Mouse (Mus musculus) right cerebral cortex, adult 2 months (tissue): ENCODE data around the gene Arid5b.

ENCODE experiments used
- DNase-seq, 2 experiments: peaks; one replicate each; pipeline ENCODE4 v3.0.0; 2021 to 2022; ENCODE audit warnings: low spot score in 2 of 2

Gene Arid5b

GRCm38 (mm10) chr10:68089435-68090196, 188.9 kb downstream of the Arid5b start:
- DNase-seq: no peak

- DNase-seq: no peak
These were observed 190.8 kb downstream of the Arid5b start for GRCm38 (mm10) chr10:68087722-68088121.

- no peak for DNase-seq
These were observed 191.6 kb downstream of the Arid5b start for GRCm38 (mm10) chr10:68086973-68087372.

GRCm38 (mm10) chr10:68085574-68085973, 193.0 kb downstream of the Arid5b start:
- DNase-seq: no peak

GRCm38 (mm10) chr10:68081712-68082111, 196.8 kb downstream of the Arid5b start:
- no peak for DNase-seq

- no peak for DNase-seq
These were observed 198.4 kb downstream of the Arid5b start for GRCm38 (mm10) chr10:68079910-68080670.

- no peak for DNase-seq
These were observed 199.8 kb downstream of the Arid5b start for GRCm38 (mm10) chr10:68078708-68079107.

- no peak for DNase-seq
These were observed 203.4 kb downstream of the Arid5b start for GRCm38 (mm10) chr10:68075181-68075580.

- no peak for DNase-seq
These were observed 204.2 kb downstream of the Arid5b start for GRCm38 (mm10) chr10:68074291-68074690.

GRCm38 (mm10) chr10:68072626-68073025, 205.9 kb downstream of the Arid5b start:
- no peak for DNase-seq

- DNase-seq: no peak
These were observed 207.5 kb downstream of the Arid5b start for GRCm38 (mm10) chr10:68071041-68071440.

GRCm38 (mm10) chr10:68068426-68068825, 210.1 kb downstream of the Arid5b start:
- DNase-seq: no peak

GRCm38 (mm10) chr10:68067961-68068360, 210.6 kb downstream of the Arid5b start:
- no peak for DNase-seq

- DNase-seq: no peak
These were observed 212.4 kb downstream of the Arid5b start for GRCm38 (mm10) chr10:68066173-68066572.

- DNase-seq: no peak
These were observed 214.0 kb downstream of the Arid5b start for GRCm38 (mm10) chr10:68064571-68064970.

GRCm38 (mm10) chr10:68063806-68064545, 214.6 kb downstream of the Arid5b start:
- DNase-seq: no peak

GRCm38 (mm10) chr10:68061249-68061615, 217.3 kb downstream of the Arid5b start:
- DNase-seq: no peak

- DNase-seq: peak in 1 of 2 experiments; percentile 18
These were observed 217.8 kb downstream of the Arid5b start for GRCm38 (mm10) chr10:68060590-68061248.

- DNase-seq: no peak
These were observed 220.2 kb downstream of the Arid5b start for GRCm38 (mm10) chr10:68058378-68058777.

GRCm38 (mm10) chr10:68057841-68058240, 220.7 kb downstream of the Arid5b start:
- DNase-seq: no peak

GRCm38 (mm10) chr10:68054706-68055105, 223.8 kb downstream of the Arid5b start:
- DNase-seq: no peak

GRCm38 (mm10) chr10:68054131-68054530, 224.4 kb downstream of the Arid5b start:
- no peak for DNase-seq
